26 mouse cellular contexts compared by ENCODE assay signal in genomic region chr14:33171942-33172341, GRCm38 (mm10). TPM values are rescaled to one million over a fixed set of nuclear protein-coding genes. Genes with fewer than 3 reads are reported as not detected.
"Had no signal": no experiment of that assay in that cellular context is flagged by ENCODE, and none has a peak within 500 bp of the region (broad histone marks: within the 10 kb centered on the region; RNA-seq: fewer than 3 reads in every experiment).

No protein-coding gene starts in this region.

- H3K4me1 ChIP-seq: limb, embryonic 10.5 days; limb, embryonic 13.5 days; liver, embryonic 15.5 days; lung, embryonic 15.5 days; neural tube, embryonic 12.5 days; neural tube, embryonic 15.5 days had no signal

- H3K4me3 ChIP-seq: layer of hippocampus, adult 2 months; left cerebral cortex, adult 2 months; limb, embryonic 10.5 days; limb, embryonic 13.5 days; liver, embryonic 12.5 days; liver, embryonic 15.5 days; lung, embryonic 15.5 days; neural tube, embryonic 12.5 days; neural tube, embryonic 15.5 days had no signal

- H3K27ac ChIP-seq: layer of hippocampus, adult 2 months; left cerebral cortex, adult 2 months; limb, embryonic 10.5 days; limb, embryonic 13.5 days; liver, embryonic 12.5 days; liver, embryonic 15.5 days; lung, embryonic 15.5 days; neural tube, embryonic 12.5 days; neural tube, embryonic 15.5 days had no signal

- DNase-seq: kidney, adult 18-20 months; kidney, adult 9 months; kidney, postnatal 14 days; layer of hippocampus, postnatal 36 days; liver; lung, adult 18-20 months; lung, postnatal 10 days; lung, postnatal 36 days; midbrain, embryonic 14.5 days; right cerebral cortex, adult 18-20 months; right cerebral cortex, postnatal 14 days; right cerebral cortex, postnatal 4 days; thymus, adult 18-20 months; thymus, postnatal 36 days had no signal

- H3K4me2 ChIP-seq: limb, embryonic 13.5 days; liver, embryonic 12.5 days; liver, embryonic 15.5 days; lung, embryonic 15.5 days; midbrain, embryonic 11.5 days; neural tube, embryonic 12.5 days; neural tube, embryonic 15.5 days had no signal

- H3K27me3 ChIP-seq: limb, embryonic 13.5 days; liver, embryonic 12.5 days; liver, embryonic 15.5 days; lung, embryonic 15.5 days; neural tube, embryonic 12.5 days; neural tube, embryonic 15.5 days had no signal

- H3K9me3 ChIP-seq: limb, embryonic 10.5 days; limb, embryonic 13.5 days; liver, embryonic 12.5 days; liver, embryonic 15.5 days; lung, embryonic 15.5 days; neural tube, embryonic 12.5 days; neural tube, embryonic 15.5 days had no signal

- H3K36me3 ChIP-seq: limb, embryonic 10.5 days; limb, embryonic 13.5 days; liver, embryonic 12.5 days; liver, embryonic 15.5 days; lung, embryonic 15.5 days; neural tube, embryonic 12.5 days; neural tube, embryonic 15.5 days had no signal

- H3K9ac ChIP-seq: limb, embryonic 13.5 days; liver, embryonic 12.5 days; liver, embryonic 15.5 days; lung, embryonic 15.5 days; neural tube, embryonic 12.5 days; neural tube, embryonic 15.5 days had no signal

- ATAC-seq: intestine, embryonic 16.5 days; liver, embryonic 12.5 days had no signal

RNA-seq across cellular contexts. Expression of gene Arhgap22, which starts 41.9 kb away (rescaled TPM):
- total RNA-seq: megakaryocyte-erythroid progenitor cell, adult 5-6 weeks had no signal
